Mouse (Mus musculus) heart, postnatal 0 days (tissue): ENCODE measurements around the gene Clec2h.

Experiments used
- CTCF ChIP-seq: IDR thresholded peaks from 2 replicates; pipeline ENCODE4 v1.5.1; 2016; ENCODE audit warnings: antibody characterized with exemption, control low read depth, low read depth
- EP300 ChIP-seq: IDR thresholded peaks from 2 replicates; pipeline ENCODE4 v1.6.1; 2016; ENCODE audit warnings: antibody characterized with exemption, low read depth

DNA sequence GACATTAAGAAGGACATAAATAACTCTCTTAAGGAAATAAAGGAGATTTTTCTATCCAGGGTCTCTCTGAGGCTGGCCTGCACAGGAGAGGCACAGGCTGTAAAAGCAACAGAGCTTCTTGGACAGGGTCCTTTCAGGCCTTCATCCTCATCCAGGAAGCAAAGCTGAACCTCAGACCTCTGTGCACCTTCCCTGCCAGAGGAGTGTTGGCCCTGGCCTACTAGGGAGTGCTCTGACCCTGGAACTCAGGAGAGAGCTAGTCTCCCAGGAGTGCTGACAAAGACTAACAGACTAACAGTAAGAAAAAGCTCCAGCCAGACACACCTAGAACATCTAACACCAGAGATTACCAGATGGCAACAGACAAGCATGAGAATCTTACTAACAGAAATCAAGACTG, 17.4 kb downstream of the Clec2h start:
- TF ChIP-seq CTCF: no peak
- TF ChIP-seq EP300: no peak
